Mouse (Mus musculus): ENCODE data around the gene A530016L24Rik.

Gene A530016L24Rik

GRCm38 (mm10) chr12:112489134-112489533 lies at the start of gene A530016L24Rik:
Gene A530016L24Rik, plus strand, starts transcription at chr12:112489448.
- DNase-seq (ENCODE audit: low spot score in 2 of 2) = no peak

GRCm38 (mm10) chr12:112439993-112440392 lies 49.3 kb upstream of the A530016L24Rik start:
- no peak for DNase-seq (ENCODE audit: low spot score in 2 of 2)

DNA sequence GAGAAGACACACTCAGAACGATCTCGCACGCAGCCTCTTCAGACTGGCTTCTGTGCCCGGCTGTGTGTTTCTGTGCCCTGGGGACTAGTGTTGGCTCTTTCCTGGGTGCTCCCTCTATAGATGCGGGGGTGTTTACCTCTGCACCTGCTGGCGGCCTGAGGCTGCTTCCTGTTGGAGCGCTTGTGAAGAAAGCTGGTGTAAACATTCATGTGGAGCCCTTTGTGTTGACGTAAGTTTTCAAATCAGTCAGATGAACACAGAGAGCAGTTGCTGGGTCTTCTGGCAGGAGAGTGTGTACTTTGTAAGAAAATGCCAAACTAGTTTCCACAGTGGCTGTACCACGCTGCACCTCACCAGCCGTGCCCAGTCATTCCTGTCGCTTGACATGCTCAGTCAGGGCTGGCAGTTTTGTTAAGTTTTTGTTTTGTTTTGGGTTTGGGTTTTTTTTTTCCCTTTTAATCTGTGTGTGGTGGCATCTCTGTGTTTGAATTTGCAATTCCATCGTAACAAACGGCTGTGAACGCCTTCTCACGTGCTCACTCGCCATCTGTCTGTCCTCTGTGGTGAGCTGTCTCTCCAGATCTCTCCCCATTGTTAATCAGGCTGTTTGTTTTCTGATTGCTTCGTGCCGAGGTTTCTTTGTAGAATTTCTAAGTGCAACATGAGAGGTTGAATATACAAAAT lies 40.0 kb upstream of the A530016L24Rik start:
- DNase-seq (ENCODE audit: low spot score in 2 of 2) = no peak

DNA sequence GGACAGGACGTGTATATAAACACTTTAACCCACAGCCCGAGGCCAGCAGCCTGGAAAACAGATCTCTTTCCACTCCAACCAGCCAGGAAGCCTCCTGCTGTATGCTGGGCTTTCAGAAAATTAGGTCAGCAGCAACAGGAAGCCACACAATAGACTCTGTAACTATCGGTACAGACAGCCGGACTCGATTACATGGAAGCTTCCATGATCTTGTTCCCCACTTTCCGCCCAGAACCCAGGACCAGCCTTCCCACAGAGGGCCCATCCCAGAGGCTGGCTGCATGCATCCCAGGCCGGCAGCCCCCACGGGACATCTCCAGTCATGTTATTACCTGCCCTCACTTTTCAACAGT lies 39.4 kb upstream of the A530016L24Rik start:
- DNase-seq (ENCODE audit: low spot score in 2 of 2) = no peak

DNA sequence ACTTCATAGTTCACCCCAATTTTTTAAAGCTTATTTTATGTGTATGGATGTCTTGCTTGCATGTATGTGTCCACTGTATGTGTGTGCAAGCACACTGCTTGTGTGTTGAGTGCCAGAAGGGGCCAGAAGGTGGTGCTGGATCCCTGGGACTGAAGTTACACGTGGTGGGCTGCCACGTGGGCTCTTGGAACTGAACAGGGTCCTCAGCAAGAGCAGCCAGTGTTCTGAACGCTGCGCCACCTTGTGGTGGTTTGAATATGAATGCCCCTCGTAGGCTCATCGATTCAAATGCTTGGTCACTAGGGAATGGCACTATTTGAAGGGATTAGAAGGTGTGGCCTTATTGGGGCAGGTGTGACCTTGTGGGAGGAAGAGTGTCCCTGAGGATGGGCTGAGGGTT lies 38.4 kb upstream of the A530016L24Rik start:
- DNase-seq (ENCODE audit: low spot score in 2 of 2) = no peak

GRCm38 (mm10) chr12:112451381-112451780 lies 37.9 kb upstream of the A530016L24Rik start:
- no peak for DNase-seq (ENCODE audit: low spot score in 2 of 2)

DNA sequence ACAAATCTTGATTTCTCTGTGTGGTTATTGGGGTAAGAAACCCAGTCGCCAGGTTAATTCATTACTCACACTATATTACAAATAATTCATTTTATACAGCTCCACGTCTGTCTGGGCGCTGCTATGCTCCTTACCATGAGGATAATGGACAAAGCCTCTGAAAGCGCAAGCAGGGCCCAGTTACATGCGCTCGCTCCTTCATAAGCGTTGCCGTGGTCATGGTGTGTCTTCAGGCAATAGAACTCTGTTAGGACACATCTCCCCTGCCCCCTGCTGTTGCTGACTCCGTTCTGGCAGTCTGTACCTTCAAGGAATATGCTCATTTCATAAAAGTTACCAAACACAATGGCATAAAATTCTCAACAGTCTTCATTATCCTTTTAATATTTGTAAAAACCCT lies 37.4 kb upstream of the A530016L24Rik start:
- no peak for DNase-seq (ENCODE audit: low spot score in 2 of 2)

DNA sequence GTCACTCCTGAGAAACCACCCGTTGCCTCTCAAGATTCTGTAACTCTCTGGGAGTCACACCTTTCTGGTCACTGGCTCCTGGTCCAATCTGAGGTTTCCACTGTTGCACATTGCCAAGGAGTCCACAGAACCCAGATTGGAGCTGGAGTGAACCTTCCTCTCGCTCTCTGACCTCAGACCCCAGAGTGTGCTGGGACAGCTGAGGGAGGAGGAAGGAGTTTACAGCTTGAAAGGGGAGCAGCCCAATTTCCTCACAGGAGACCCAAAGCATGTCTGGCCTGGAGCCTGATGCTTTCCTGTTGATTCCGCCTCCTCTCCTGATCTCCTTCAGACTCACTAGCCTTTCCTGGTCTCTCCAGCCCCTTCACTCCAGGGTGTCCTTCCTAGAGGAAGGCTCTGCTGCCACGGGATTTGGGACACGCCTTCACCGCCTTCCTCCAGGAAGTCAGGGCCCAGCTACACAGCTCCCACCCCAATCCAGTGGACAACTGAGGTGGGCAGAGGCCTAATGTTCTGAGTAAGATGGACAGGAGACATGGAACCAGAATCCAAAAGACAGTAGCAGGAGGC lies 33.0 kb upstream of the A530016L24Rik start:
- DNase-seq (ENCODE audit: low spot score in 2 of 2) = no peak

DNA sequence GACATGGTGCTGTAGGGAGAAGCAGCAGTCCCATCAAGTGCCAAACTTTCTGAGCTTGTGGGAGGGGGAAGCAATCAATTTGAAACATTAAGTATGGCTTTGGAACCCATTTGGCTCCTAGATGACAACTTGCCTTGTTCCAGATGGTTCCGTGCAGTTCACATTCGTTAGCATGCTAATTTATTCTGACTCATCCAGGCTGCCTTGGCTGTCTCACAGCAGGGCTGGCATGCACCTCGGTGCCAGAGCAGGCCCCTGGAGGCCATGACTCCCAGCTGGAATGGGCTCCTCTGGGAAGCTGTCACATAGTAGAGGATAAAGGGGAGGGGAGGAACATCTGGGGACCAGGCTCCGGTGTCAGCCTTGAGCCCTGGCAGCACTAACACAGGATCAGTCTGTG lies 31.4 kb upstream of the A530016L24Rik start:
- DNase-seq (ENCODE audit: low spot score in 2 of 2) = no peak

- no peak for DNase-seq (ENCODE audit: low spot score in 2 of 2)
These were observed 26.8 kb upstream of the A530016L24Rik start for GRCm38 (mm10) chr12:112462423-112462822.

GRCm38 (mm10) chr12:112463209-112463608 lies 26.0 kb upstream of the A530016L24Rik start:
- no peak for DNase-seq (ENCODE audit: low spot score in 2 of 2)

GRCm38 (mm10) chr12:112463750-112464444 lies 25.4 kb upstream of the A530016L24Rik start:
- DNase-seq (ENCODE audit: low spot score in 2 of 2) = no peak

DNA sequence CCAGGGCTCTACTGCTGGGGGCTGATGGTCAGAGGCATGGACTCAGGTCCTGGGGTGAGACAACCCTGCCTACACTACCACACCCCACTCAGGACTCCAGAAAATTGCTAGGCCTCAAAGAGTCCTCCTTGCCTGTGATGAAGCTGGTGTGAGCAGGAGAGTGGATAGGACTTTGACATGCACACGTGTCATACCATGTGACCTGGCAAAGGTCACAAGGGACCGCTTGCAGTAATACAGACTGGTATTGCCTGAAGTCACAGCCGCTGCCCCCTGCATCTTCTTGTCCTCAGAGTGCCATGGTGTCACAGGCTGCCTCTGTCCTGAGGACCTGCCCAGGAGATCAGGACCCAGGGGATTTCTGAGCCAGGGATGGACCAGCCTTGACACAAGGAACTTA lies 24.7 kb upstream of the A530016L24Rik start:
- DNase-seq (ENCODE audit: low spot score in 2 of 2) = no peak

GRCm38 (mm10) chr12:112465928-112466327 lies 23.3 kb upstream of the A530016L24Rik start:
- DNase-seq (ENCODE audit: low spot score in 2 of 2) = no peak

GRCm38 (mm10) chr12:112467387-112467786 lies 21.9 kb upstream of the A530016L24Rik start:
- no peak for DNase-seq (ENCODE audit: low spot score in 2 of 2)

GRCm38 (mm10) chr12:112469393-112469792 lies 19.9 kb upstream of the A530016L24Rik start:
- DNase-seq (ENCODE audit: low spot score in 2 of 2) = no peak

- no peak for DNase-seq (ENCODE audit: low spot score in 2 of 2)
These were observed 19.0 kb upstream of the A530016L24Rik start for GRCm38 (mm10) chr12:112470216-112470615.

GRCm38 (mm10) chr12:112473777-112474176 lies 15.5 kb upstream of the A530016L24Rik start:
- DNase-seq (ENCODE audit: low spot score in 2 of 2) = peak; percentile 51 to 85

GRCm38 (mm10) chr12:112489535-112489934 lies 287 bp downstream of the A530016L24Rik start:
- no peak for DNase-seq (ENCODE audit: low spot score in 2 of 2)

- no peak for DNase-seq (ENCODE audit: low spot score in 2 of 2)
These were observed 1.2 kb downstream of the A530016L24Rik start for GRCm38 (mm10) chr12:112490444-112490939.

- DNase-seq (ENCODE audit: low spot score in 2 of 2) = no peak
These were observed 6.9 kb downstream of the A530016L24Rik start for GRCm38 (mm10) chr12:112496136-112496535.

GRCm38 (mm10) chr12:112497731-112498130 lies 8.5 kb downstream of the A530016L24Rik start:
- no peak for DNase-seq (ENCODE audit: low spot score in 2 of 2)

- DNase-seq (ENCODE audit: low spot score in 2 of 2) = no peak
These were observed 9.4 kb downstream of the A530016L24Rik start for GRCm38 (mm10) chr12:112498683-112499082.

All from spleen, postnatal 4 days (tissue).